Mouse (Mus musculus): ENCODE data around the gene Hist3h2ba.
"Not testable (repeated sequence)": the region's sequence is repeated elsewhere in the genome, so short reads cannot be mapped to it uniquely, and the experiment has no call there.

Hist3h2ba gene

GRCm38 (mm10) chr11:58931576-58931975 is 17.1 kb upstream of the Hist3h2ba start:
- in situ Hi-C loops (cut with MboI; ENCODE audit: low pct_unique_long_range_greater_than_20kb in 1 of 2, low sequenced_read_pairs in 2 of 2, unreplicated experiment in 1 of 2): no loop called here

- in situ Hi-C loops (cut with MboI; ENCODE audit: low pct_unique_long_range_greater_than_20kb in 1 of 2, low sequenced_read_pairs in 2 of 2, unreplicated experiment in 1 of 2): no loop called here
These were observed 10.8 kb upstream of the Hist3h2ba start for GRCm38 (mm10) chr11:58937909-58938308.

- in situ Hi-C loops (cut with MboI; ENCODE audit: low pct_unique_long_range_greater_than_20kb in 1 of 2, low sequenced_read_pairs in 2 of 2, unreplicated experiment in 1 of 2): no loop called here
These were observed 10.2 kb upstream of the Hist3h2ba start, which contains the start of gene Rnf187 for GRCm38 (mm10) chr11:58938322-58939087. Gene Rnf187, minus strand, starts transcription at chr11:58938916.

- in situ Hi-C loops (cut with MboI; ENCODE audit: low pct_unique_long_range_greater_than_20kb in 1 of 2, low sequenced_read_pairs in 2 of 2, unreplicated experiment in 1 of 2): no loop called here
These were observed 9.7 kb upstream of the Hist3h2ba start for GRCm38 (mm10) chr11:58939088-58939439.

GRCm38 (mm10) chr11:58944136-58944535 is 4.6 kb upstream of the Hist3h2ba start:
- in situ Hi-C loops (cut with MboI; ENCODE audit: low pct_unique_long_range_greater_than_20kb in 1 of 2, low sequenced_read_pairs in 2 of 2, unreplicated experiment in 1 of 2): no loop called here

GRCm38 (mm10) chr11:58947306-58947705 is 1.4 kb upstream of the Hist3h2ba start:
- in situ Hi-C loops (cut with MboI; ENCODE audit: low pct_unique_long_range_greater_than_20kb in 1 of 2, low sequenced_read_pairs in 2 of 2, unreplicated experiment in 1 of 2): no loop called here

- in situ Hi-C loops (cut with MboI; ENCODE audit: low pct_unique_long_range_greater_than_20kb in 1 of 2, low sequenced_read_pairs in 2 of 2, unreplicated experiment in 1 of 2): no loop called here
These were observed 757 bp upstream of the Hist3h2ba start for GRCm38 (mm10) chr11:58947798-58948528.

GRCm38 (mm10) chr11:58949480-58950431 is 1.0 kb downstream of the Hist3h2ba start:
- in situ Hi-C loops (cut with MboI; ENCODE audit: low pct_unique_long_range_greater_than_20kb in 1 of 2, low sequenced_read_pairs in 2 of 2, unreplicated experiment in 1 of 2): no loop called here

GRCm38 (mm10) chr11:58951210-58951609 is 2.5 kb downstream of the Hist3h2ba start:
- in situ Hi-C loops (cut with MboI; ENCODE audit: low pct_unique_long_range_greater_than_20kb in 1 of 2, low sequenced_read_pairs in 2 of 2, unreplicated experiment in 1 of 2): no loop called here

GRCm38 (mm10) chr11:58953351-58954169 is 4.8 kb downstream of the Hist3h2ba start:
- in situ Hi-C loops (cut with MboI; ENCODE audit: low pct_unique_long_range_greater_than_20kb in 1 of 2, low sequenced_read_pairs in 2 of 2, unreplicated experiment in 1 of 2): no loop called here

GRCm38 (mm10) chr11:58954170-58954419 is 5.4 kb downstream of the Hist3h2ba start:
- in situ Hi-C loops (cut with MboI; ENCODE audit: low pct_unique_long_range_greater_than_20kb in 1 of 2, low sequenced_read_pairs in 2 of 2, unreplicated experiment in 1 of 2): not testable (repeated sequence)

- in situ Hi-C loops (cut with MboI; ENCODE audit: low pct_unique_long_range_greater_than_20kb in 1 of 2, low sequenced_read_pairs in 2 of 2, unreplicated experiment in 1 of 2): no loop called here
These were observed 5.9 kb downstream of the Hist3h2ba start, which contains the start of the genes Hist3h2a and Trim17 for GRCm38 (mm10) chr11:58954420-58955142. Gene Hist3h2a, plus strand, starts transcription at chr11:58954685. Gene Trim17, plus strand, starts transcription at chr11:58954685.

- in situ Hi-C loops (cut with MboI; ENCODE audit: low pct_unique_long_range_greater_than_20kb in 1 of 2, low sequenced_read_pairs in 2 of 2, unreplicated experiment in 1 of 2): no loop called here
These were observed 6.6 kb downstream of the Hist3h2ba start for GRCm38 (mm10) chr11:58955143-58955867.

- in situ Hi-C loops (cut with MboI; ENCODE audit: low pct_unique_long_range_greater_than_20kb in 1 of 2, low sequenced_read_pairs in 2 of 2, unreplicated experiment in 1 of 2): no loop called here
These were observed 7.1 kb downstream of the Hist3h2ba start for GRCm38 (mm10) chr11:58955868-58956257.

GRCm38 (mm10) chr11:58957226-58957914 is 8.7 kb downstream of the Hist3h2ba start:
- in situ Hi-C loops (cut with MboI; ENCODE audit: low pct_unique_long_range_greater_than_20kb in 1 of 2, low sequenced_read_pairs in 2 of 2, unreplicated experiment in 1 of 2): no loop called here

GRCm38 (mm10) chr11:58958536-58958935 is 9.8 kb downstream of the Hist3h2ba start:
- in situ Hi-C loops (cut with MboI; ENCODE audit: low pct_unique_long_range_greater_than_20kb in 1 of 2, low sequenced_read_pairs in 2 of 2, unreplicated experiment in 1 of 2): no loop called here
